Mouse (Mus musculus) CD8-positive naive resting alpha-beta T cell, adult 57 days (primary cell): ENCODE data around the gene Etnk2. TPM values are rescaled to one million over a fixed set of nuclear protein-coding genes. Genes with fewer than 3 reads are reported as not detected.

Experiments used
- total RNA-seq: library from RNA; stranded (reverse); gene quantifications from one replicate; pipeline ENCODE4 v1.2.4, GENCODE M21; 2023

Etnk2 gene
- not detected for total RNA-seq

GRCm38 (mm10) chr1:133363276-133364021, at the start of gene Etnk2:
TSS of gene Etnk2 (plus strand) at chr1:133363572.

GRCm38 (mm10) chr1:133321267-133321925, 42.0 kb upstream of the Etnk2 start, which contains the start of gene Kiss1:
TSS of gene Kiss1 (plus strand) at chr1:133321875.

GRCm38 (mm10) chr1:133350210-133350609, 13.2 kb upstream of the Etnk2 start, which contains the start of gene Ren1:
TSS of gene Ren1 (plus strand) at chr1:133350510.

GRCm38 (mm10) chr1:133423543-133424480, 60.4 kb downstream of the Etnk2 start, which contains the start of gene Sox13:
TSS of gene Sox13 (minus strand) at chr1:133424377.

Other genes with a start within 250 kb of the Etnk2 start
- gene Ppp1r15b, start 232.4 kb upstream of the Etnk2 start, total RNA-seq, result 93.7 TPM
- 39.3 TPM for gene Plekha6, start 199.4 kb upstream of the Etnk2 start, total RNA-seq
- not detected for gene Golt1a, start 53.8 kb upstream of the Etnk2 start, total RNA-seq
- not detected for gene Kiss1, start 41.7 kb upstream of the Etnk2 start, total RNA-seq
- not detected for gene Ren1, start 13.1 kb upstream of the Etnk2 start, total RNA-seq
- gene Sox13, start 60.8 kb downstream of the Etnk2 start, total RNA-seq, result 0.18 TPM
- gene Snrpe, start 246.7 kb downstream of the Etnk2 start, total RNA-seq, result 175 TPM